Mouse (Mus musculus) testis, adult 2 months (tissue): ENCODE results near the gene Mark3.

Source experiments
- CTCF ChIP-seq: fragments of 200-500 bp; IDR thresholded peaks from 2 replicates; pipeline ENCODE4 v1.5.1; 2012; ENCODE audit warnings: low read depth, mild to moderate bottlenecking, inconsistent platforms, low read length, moderate library complexity; ENCODE audit not compliant: control insufficient read depth, insufficient read depth, insufficient replicate concordance
- POLR2A ChIP-seq: fragments of 200-500 bp; IDR thresholded peaks from 2 replicates; pipeline ENCODE4 v1.6.1; 2012; ENCODE audit warnings: low read depth, mild to moderate bottlenecking, inconsistent platforms, low read length, moderate library complexity; ENCODE audit not compliant: control insufficient read depth

DNA sequence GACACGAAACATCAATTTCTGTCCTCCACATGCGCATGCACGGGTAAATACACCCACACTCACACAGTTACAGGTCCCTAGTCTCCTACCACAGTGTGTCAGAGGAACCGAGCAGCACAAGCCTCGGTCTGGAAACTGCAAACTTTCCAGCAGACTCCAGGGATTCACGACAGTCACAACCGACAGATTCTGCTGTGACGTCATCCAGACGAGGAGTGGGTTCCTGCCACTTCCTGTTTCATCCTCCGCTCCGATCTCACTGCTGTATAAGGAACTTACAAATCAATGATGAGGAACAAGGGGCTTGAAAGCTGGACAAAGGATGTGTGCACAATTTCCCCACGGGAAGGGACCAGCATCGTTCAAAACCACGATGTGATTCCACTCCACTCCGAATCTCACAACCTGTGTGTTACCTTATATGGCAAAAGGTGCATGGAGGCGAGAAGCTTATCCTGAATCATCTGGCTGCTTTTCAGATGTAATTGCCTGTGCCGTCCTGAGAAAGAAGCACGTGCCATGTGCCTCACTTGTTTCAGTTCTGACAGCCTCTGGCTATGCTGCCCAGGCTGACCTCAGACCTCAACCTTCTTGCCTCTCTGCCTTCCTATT, 14.6 kb upstream of the Mark3 start:
- TF ChIP-seq CTCF = no peak
- TF ChIP-seq POLR2A = no peak
